ENCODE assay signal across 8 mouse cellular contexts in genomic region chr9:84117337-84117736, GRCm38 (mm10).
A peak's percentile ranks its signal among the peaks of the same experiment; 100 is the strongest.
DNase-seq lines count a peak whose midpoint lies in the region.

No protein-coding gene starts in this region.

- peak; percentile 31 for DNase-seq in embryo, embryonic 10.5 days (ENCODE audit: low spot score)
- DNase-seq in embryo, embryonic 10 days (ENCODE audit: low spot score), result no peak
- peak; percentile 40 for DNase-seq in kidney, postnatal 10 days
- DNase-seq in kidney, adult 18-20 months, result no peak
- DNase-seq in A20 (ENCODE audit: low read depth, low spot score), result peak; percentile 22
- DNase-seq in forelimb bud, embryonic 11.5 days (ENCODE audit: low read depth, low spot score), result peak; percentile 64
- no peak for DNase-seq in spleen, postnatal 4 days (ENCODE audit: low spot score in 2 of 2)
- DNase-seq in ovary, postnatal 14 days (ENCODE audit: low spot score), result no peak

Comparison
In these comparisons a context has a peak if more than half of its experiments do, and no peak if none do; other contexts are left out.
1. DNase-seq: peak in embryo, embryonic 10.5 days (single experiment), kidney, postnatal 10 days (single experiment), A20 (single experiment) and forelimb bud, embryonic 11.5 days (single experiment); none in embryo, embryonic 10 days (single experiment), kidney, adult 18-20 months (single experiment), spleen, postnatal 4 days (0 of 2) and ovary, postnatal 14 days (single experiment).